Mouse (Mus musculus) embryonic facial prominence, embryonic 12.5 days (tissue): Measurements from ENCODE around the gene Mcrip2. TPM values are rescaled to one million over a fixed set of nuclear protein-coding genes. Genes with fewer than 3 reads are reported as not detected.
"Not testable (repeated sequence)": the region's sequence is repeated elsewhere in the genome, so short reads cannot be mapped to it uniquely, and the experiment has no call there.

Experiments
- ATAC-seq: fragments of 200-750 bp; cut with Nextera tagmentation; 2 replicates; pipeline ENCODE4 v1.8.0; 2017; ENCODE audit not compliant: insufficient number of reproducible peaks, insufficient read depth, low FRiP score, low TSS enrichment
- H3K27ac ChIP-seq: fragments of 300-500 bp; sonication (generic); 2 replicates; pipeline ENCODE4 v1.5.1; 2016; ENCODE audit warnings: mild to moderate bottlenecking
- H3K27me3 ChIP-seq: fragments of 300-500 bp; sonication (generic); 2 replicates; pipeline ENCODE4 v1.6.1; 2016; ENCODE audit warnings: mild to moderate bottlenecking, moderate library complexity
- H3K36me3 ChIP-seq: fragments of 300-500 bp; sonication (generic); 2 replicates; pipeline ENCODE4 v1.6.1; 2016; ENCODE audit warnings: mild to moderate bottlenecking
- H3K4me1 ChIP-seq: fragments of 300-500 bp; sonication (generic); 2 replicates; pipeline ENCODE4 v1.6.1; 2016
- H3K4me2 ChIP-seq: fragments of 300-500 bp; sonication (generic); replicated peaks from 2 replicates; pipeline ENCODE4 v1.6.1; 2016; ENCODE audit warnings: mild to moderate bottlenecking, moderate library complexity
- H3K4me3 ChIP-seq: fragments of 300-500 bp; sonication (generic); 2 replicates; pipeline ENCODE4 v1.5.1; 2016; ENCODE audit warnings: mild to moderate bottlenecking
- H3K9ac ChIP-seq: fragments of 300-500 bp; sonication (generic); 2 replicates; pipeline ENCODE4 v1.6.1; 2016; ENCODE audit warnings: mild to moderate bottlenecking, moderate library complexity
- H3K9me3 ChIP-seq: fragments of 300-500 bp; sonication (generic); 2 replicates; pipeline ENCODE4 v1.6.1; 2016; ENCODE audit warnings: mild to moderate bottlenecking, moderate library complexity
- WGBS: fragments of 180-500 bp; shearing (Covaris S2); methylation state at CpG from one replicate; pipeline ENCODE4 v1.1.7; 2016; 5-methylcytosine and 5-hydroxymethylcytosine counted together
- polyA plus RNA-seq: library from polyadenylated mRNA; unstranded; fragments of >200 nt; fragmentation: Nextera tagmentation; extraction: Ambion mirVana; gene quantifications from 2 replicates; pipeline ENCODE4 v1.2.1, GENCODE M21; 2016

Mcrip2 gene
- polyA plus RNA-seq, 1 experiment from 2014 or later, result 10.1 TPM

GRCm38 (mm10) chr17:25873405-25874147 is 5.0 kb upstream of the Mcrip2 start:
- peaks cover 10% of the 10 kb centered on the region; the same call in 1 of the 2 replicates for H3K36me3 ChIP-seq
- no peaks in the 10 kb centered on the region for H3K27me3 ChIP-seq
- H3K27ac ChIP-seq, result no peak overlapping the region
- H3K9ac ChIP-seq, result no peak overlapping the region
- ATAC-seq, result no peak
- no peak overlapping the region for H3K4me3 ChIP-seq
- peaks cover 21% of the 10 kb centered on the region for H3K4me1 ChIP-seq
- WGBS, result 68% methylated on average over 11 of the region's 11 CpGs
- peak overlapping the region; percentile 88 for H3K4me2 ChIP-seq
- no peaks in the 10 kb centered on the region for H3K9me3 ChIP-seq

DNA sequence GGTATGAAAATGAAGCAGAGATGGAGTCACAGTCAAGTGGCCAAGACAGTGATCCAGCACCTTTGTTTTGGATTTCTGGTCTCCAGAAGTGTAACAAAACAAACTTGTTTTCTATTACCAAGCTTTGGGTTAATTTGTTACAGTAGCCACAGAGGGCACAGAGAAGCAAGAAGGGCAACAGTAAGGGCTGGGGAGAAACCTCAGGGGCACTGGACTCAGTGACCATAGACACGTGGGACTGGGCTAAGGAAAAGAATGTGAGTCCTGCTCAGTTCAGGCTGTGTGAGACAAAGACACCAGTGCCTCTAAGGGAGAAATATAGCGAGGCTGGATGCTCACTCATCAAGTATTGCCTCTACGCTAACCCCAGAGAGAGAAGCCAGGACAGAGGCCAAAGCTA is 4.1 kb upstream of the Mcrip2 start:
- H3K27ac ChIP-seq, result no peak overlapping the region
- 82% methylated on average over 3 of the region's 3 CpGs for WGBS
- no peaks in the 10 kb centered on the region for H3K27me3 ChIP-seq
- ATAC-seq, result no peak
- H3K36me3 ChIP-seq, result peaks cover 1% of the 10 kb centered on the region; the same call in 1 of the 2 replicates
- no peak overlapping the region for H3K9ac ChIP-seq
- no peaks in the 10 kb centered on the region for H3K9me3 ChIP-seq
- peaks cover 26% of the 10 kb centered on the region for H3K4me1 ChIP-seq
- no peak overlapping the region for H3K4me2 ChIP-seq
- no peak overlapping the region for H3K4me3 ChIP-seq

GRCm38 (mm10) chr17:25871566-25871965 is 3.0 kb upstream of the Mcrip2 start:
- not testable (repeated sequence) for H3K9ac ChIP-seq, H3K27ac ChIP-seq, H3K9me3 ChIP-seq, H3K4me2 ChIP-seq, H3K36me3 ChIP-seq, H3K27me3 ChIP-seq, ATAC-seq, H3K4me3 ChIP-seq
- peaks cover 25% of the 10 kb centered on the region for H3K4me1 ChIP-seq

DNA sequence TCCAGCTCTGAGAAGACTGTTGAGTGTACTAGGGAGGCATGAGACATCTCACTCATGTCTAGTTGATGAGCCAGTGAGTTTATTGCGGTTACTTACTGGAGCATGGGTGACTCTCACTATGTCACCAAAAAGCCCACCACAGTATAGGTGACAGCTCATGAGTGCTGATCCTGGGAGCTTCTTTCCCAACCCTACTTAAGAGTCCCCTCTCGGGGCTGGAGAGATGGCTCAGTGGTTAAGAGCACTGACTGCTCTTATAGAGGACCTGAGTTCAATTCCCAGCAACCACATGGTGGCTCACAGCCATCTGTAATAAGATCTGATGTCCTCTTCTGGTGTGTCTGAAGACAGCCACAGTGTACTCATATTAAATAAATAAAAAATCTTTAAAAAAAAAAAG is 1.4 kb upstream of the Mcrip2 start:
- H3K27ac ChIP-seq, result no peak overlapping the region
- no peaks in the 10 kb centered on the region for H3K9me3 ChIP-seq
- WGBS, result 89% methylated on average over 2 of the region's 2 CpGs
- no peak overlapping the region for H3K9ac ChIP-seq
- ATAC-seq, result no peak
- H3K27me3 ChIP-seq, result no peaks in the 10 kb centered on the region
- no peak overlapping the region for H3K4me2 ChIP-seq
- H3K36me3 ChIP-seq, result no peaks in the 10 kb centered on the region
- H3K4me3 ChIP-seq, result no peak overlapping the region
- peaks cover 17% of the 10 kb centered on the region for H3K4me1 ChIP-seq

DNA sequence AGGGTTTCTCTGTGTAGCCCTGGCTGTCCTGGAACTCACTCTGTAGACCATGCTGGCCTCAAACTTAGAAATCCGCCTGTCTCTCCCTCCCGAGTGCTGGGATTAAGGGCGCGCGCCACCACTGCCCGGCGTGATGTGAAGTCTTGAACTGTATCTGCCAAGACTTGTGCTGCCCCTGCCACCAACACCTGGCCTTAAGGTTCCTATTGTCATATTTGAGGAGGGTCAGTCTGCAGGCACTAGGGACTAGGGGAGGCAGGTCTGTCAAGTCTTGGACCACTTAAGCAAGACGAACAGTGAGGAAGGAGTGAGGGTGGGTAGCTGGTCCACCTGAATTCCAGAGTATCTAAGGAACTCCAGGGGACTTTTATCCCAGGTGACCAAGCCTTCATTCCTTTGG is 934 bp upstream of the Mcrip2 start:
- Histone ChIP-seq H3K9ac (no peak overlapping the region), H3K4me1 (peaks cover 17% of the 10 kb centered on the region), H3K4me2 (no peak overlapping the region), H3K27ac (no peak overlapping the region), H3K4me3 (no peak overlapping the region), H3K36me3 (no peaks in the 10 kb centered on the region), H3K27me3 (no peaks in the 10 kb centered on the region), H3K9me3 (no peaks in the 10 kb centered on the region)
- WGBS, result 92% methylated on average over 8 of the region's 8 CpGs
- ATAC-seq, result no peak

GRCm38 (mm10) chr17:25867836-25868600 is 546 bp downstream of the Mcrip2 start:
- peak overlapping the region; percentile 33; the same call in 1 of the 2 replicates for H3K27ac ChIP-seq
- peak overlapping the region; percentile 87 for H3K4me2 ChIP-seq
- peaks cover 14% of the 10 kb centered on the region for H3K4me1 ChIP-seq
- WGBS, result 1% methylated on average over 42 of the region's 42 CpGs
- H3K9me3 ChIP-seq, result no peaks in the 10 kb centered on the region
- peak overlapping the region; percentile 67 for H3K4me3 ChIP-seq
- no peaks in the 10 kb centered on the region for H3K27me3 ChIP-seq
- H3K9ac ChIP-seq, result peak overlapping the region; percentile 38
- peak; percentile 23 for ATAC-seq
- H3K36me3 ChIP-seq, result no peaks in the 10 kb centered on the region

GRCm38 (mm10) chr17:25867509-25867835 is 1.1 kb downstream of the Mcrip2 start:
- no peak overlapping the region for H3K9ac ChIP-seq
- H3K36me3 ChIP-seq, result no peaks in the 10 kb centered on the region
- H3K4me2 ChIP-seq, result peak overlapping the region; percentile 87
- no peak for ATAC-seq
- no peaks in the 10 kb centered on the region for H3K27me3 ChIP-seq
- no peak overlapping the region for H3K27ac ChIP-seq
- H3K4me1 ChIP-seq, result peaks cover 14% of the 10 kb centered on the region
- H3K9me3 ChIP-seq, result no peaks in the 10 kb centered on the region
- H3K4me3 ChIP-seq, result peak overlapping the region; percentile 67
- WGBS, result 13% methylated on average over 7 of the region's 7 CpGs

DNA sequence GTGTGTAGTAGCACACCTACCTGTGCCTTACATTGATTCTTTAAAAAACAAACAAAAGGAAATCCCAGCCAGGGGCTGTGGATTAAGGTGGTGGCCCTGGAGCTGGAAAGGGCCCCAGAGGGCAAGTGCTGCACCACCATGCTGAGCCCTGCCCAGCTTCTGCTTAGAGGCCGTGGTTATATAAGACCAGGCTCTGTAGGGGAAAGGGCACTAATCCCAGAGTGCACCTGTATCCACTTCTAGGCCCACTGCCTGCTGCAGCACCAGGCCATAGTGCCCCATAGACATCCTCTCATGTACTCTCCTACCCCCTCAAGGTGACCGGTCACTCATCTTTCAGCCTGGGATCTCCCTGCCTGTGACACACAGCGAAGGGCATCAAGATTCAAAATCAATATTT is 2.4 kb downstream of the Mcrip2 start:
- Histone ChIP-seq H3K27ac (no peak overlapping the region), H3K9me3 (no peaks in the 10 kb centered on the region), H3K4me2 (no peak overlapping the region), H3K9ac (no peak overlapping the region), H3K4me1 (peaks cover 21% of the 10 kb centered on the region), H3K27me3 (no peaks in the 10 kb centered on the region), H3K4me3 (no peak overlapping the region), H3K36me3 (no peaks in the 10 kb centered on the region)
- no peak for ATAC-seq
- WGBS, result 90% methylated on average over 3 of the region's 3 CpGs

GRCm38 (mm10) chr17:25865288-25865687 is 3.3 kb downstream of the Mcrip2 start:
- H3K36me3 ChIP-seq, result no peaks in the 10 kb centered on the region
- WGBS, result 90% methylated on average over 11 of the region's 11 CpGs
- no peaks in the 10 kb centered on the region for H3K27me3 ChIP-seq
- H3K4me2 ChIP-seq, result no peak overlapping the region
- peaks cover 28% of the 10 kb centered on the region for H3K4me1 ChIP-seq
- H3K27ac ChIP-seq, result no peak overlapping the region
- ATAC-seq, result no peak
- no peaks in the 10 kb centered on the region for H3K9me3 ChIP-seq
- no peak overlapping the region for H3K9ac ChIP-seq
- no peak overlapping the region for H3K4me3 ChIP-seq

GRCm38 (mm10) chr17:25864311-25864710 is 4.3 kb downstream of the Mcrip2 start:
- Histone ChIP-seq H3K36me3 (no peaks in the 10 kb centered on the region), H3K9me3 (no peaks in the 10 kb centered on the region), H3K27ac (no peak overlapping the region), H3K9ac (no peak overlapping the region), H3K27me3 (no peaks in the 10 kb centered on the region), H3K4me1 (peaks cover 31% of the 10 kb centered on the region), H3K4me2 (no peak overlapping the region), H3K4me3 (no peak overlapping the region)
- 88% methylated on average over 14 of the region's 14 CpGs for WGBS
- no peak for ATAC-seq

DNA sequence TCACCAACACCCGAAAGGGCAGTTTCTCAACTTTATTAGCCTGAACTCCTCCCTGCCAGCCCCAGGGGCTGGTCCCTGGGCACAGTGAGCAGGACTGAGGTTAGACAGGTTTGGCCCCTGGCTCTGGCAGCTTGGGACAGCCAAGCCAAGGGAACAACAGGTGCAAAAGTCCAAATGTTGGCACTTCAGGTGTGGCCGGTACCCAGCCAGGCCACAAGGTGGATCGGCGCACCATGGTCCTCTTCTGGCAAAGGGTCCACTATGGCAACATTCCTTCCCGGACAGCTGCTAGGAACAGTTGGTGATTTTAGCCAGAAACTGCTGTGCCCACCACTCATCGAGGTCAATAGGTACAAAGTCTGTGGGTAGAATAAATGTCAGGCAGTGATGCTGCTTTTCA is 4.9 kb downstream of the Mcrip2 start:
- Histone ChIP-seq H3K9ac (no peak overlapping the region), H3K4me3 (no peak overlapping the region), H3K9me3 (no peaks in the 10 kb centered on the region), H3K27ac (no peak overlapping the region), H3K36me3 (no peaks in the 10 kb centered on the region), H3K27me3 (no peaks in the 10 kb centered on the region), H3K4me1 (peaks cover 27% of the 10 kb centered on the region), H3K4me2 (no peak overlapping the region)
- WGBS, result 90% methylated on average over 6 of the region's 6 CpGs
- ATAC-seq, result no peak
